Mouse (Mus musculus) stomach, embryonic 15.5 days (tissue): ENCODE measurements around the gene Ccm2. TPM values are rescaled to one million over a fixed set of nuclear protein-coding genes. Genes with fewer than 3 reads are reported as not detected.

Experiments
- ATAC-seq: fragments of 200-750 bp; cut with Nextera tagmentation; 2 replicates; pipeline ENCODE4 v1.8.0; 2017; ENCODE audit warnings: low read depth, moderate number of reproducible peaks, moderate TSS enrichment; ENCODE audit not compliant: insufficient read depth, low FRiP score
- H3K27ac ChIP-seq: fragments of 300-500 bp; sonication (generic); 2 replicates; pipeline ENCODE4 v1.5.1; 2015; ENCODE audit warnings: mild to moderate bottlenecking, inconsistent platforms
- H3K27me3 ChIP-seq: fragments of 300-500 bp; sonication (generic); replicated peaks from 2 replicates; pipeline ENCODE4 v1.6.1; 2015; ENCODE audit warnings: inconsistent platforms
- H3K36me3 ChIP-seq: fragments of 300-500 bp; sonication (generic); 2 replicates; pipeline ENCODE4 v1.6.1; 2015; ENCODE audit warnings: inconsistent platforms
- H3K4me1 ChIP-seq: fragments of 300-500 bp; sonication (generic); 2 replicates; pipeline ENCODE4 v1.6.1; 2015; ENCODE audit warnings: inconsistent platforms
- H3K4me2 ChIP-seq: fragments of 300-500 bp; sonication (generic); 2 replicates; pipeline ENCODE4 v1.6.1; 2015; ENCODE audit warnings: mild to moderate bottlenecking, inconsistent platforms
- H3K4me3 ChIP-seq: fragments of 300-500 bp; sonication (generic); replicated peaks from 2 replicates; pipeline ENCODE4 v1.5.1; 2015; ENCODE audit warnings: inconsistent platforms
- H3K9ac ChIP-seq: fragments of 300-500 bp; sonication (generic); 2 replicates; pipeline ENCODE4 v1.6.1; 2015; ENCODE audit warnings: inconsistent platforms
- H3K9me3 ChIP-seq: fragments of 300-500 bp; sonication (generic); 2 replicates; pipeline ENCODE4 v1.6.1; 2016; ENCODE audit warnings: inconsistent platforms
- WGBS: fragments of 180-500 bp; shearing (Covaris S2); methylation state at CpG from one replicate; pipeline ENCODE4 v1.1.7; 2015; 5-methylcytosine and 5-hydroxymethylcytosine counted together
- polyA plus RNA-seq: library from polyadenylated mRNA; unstranded; fragments of >200 nt; fragmentation: Nextera tagmentation; extraction: Ambion mirVana; gene quantifications from 2 replicates; pipeline ENCODE4 v1.2.1, GENCODE M21; 2015

Gene Ccm2
- polyA plus RNA-seq, 1 experiment from 2014 or later, result 76.3 TPM

DNA sequence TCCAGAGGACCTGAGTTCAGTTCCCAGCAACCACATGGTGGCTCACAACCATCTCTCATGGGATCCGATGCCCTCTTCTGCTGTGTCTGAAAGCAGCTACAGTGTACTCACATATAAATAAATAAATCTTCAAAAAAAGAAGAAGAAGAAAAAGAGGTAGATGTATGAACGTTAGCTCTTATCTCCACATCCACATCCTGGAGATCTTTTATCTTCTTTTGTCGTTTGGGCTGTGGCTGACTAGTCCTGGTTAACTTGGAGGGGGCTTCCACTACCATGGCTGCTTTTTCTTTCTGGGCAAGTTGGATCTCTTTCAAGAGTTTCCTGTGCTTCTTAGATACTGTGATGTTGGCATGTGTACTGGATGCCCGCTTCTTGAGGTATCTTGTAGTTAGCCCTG is 16.5 kb downstream of the Ccm2 start:
- H3K27me3 ChIP-seq, result no peaks in the 10 kb centered on the region
- no peak overlapping the region for H3K4me2 ChIP-seq
- H3K4me1 ChIP-seq, result no peaks in the 10 kb centered on the region; the same call in 1 of the 2 replicates
- H3K27ac ChIP-seq, result no peak overlapping the region
- ATAC-seq, result no peak
- H3K9me3 ChIP-seq, result no peaks in the 10 kb centered on the region
- H3K36me3 ChIP-seq, result no peaks in the 10 kb centered on the region
- no peak overlapping the region for H3K4me3 ChIP-seq
- 80% methylated on average over 4 of the region's 4 CpGs for whole genome bisulfite sequencing
- H3K9ac ChIP-seq, result no peak overlapping the region

DNA sequence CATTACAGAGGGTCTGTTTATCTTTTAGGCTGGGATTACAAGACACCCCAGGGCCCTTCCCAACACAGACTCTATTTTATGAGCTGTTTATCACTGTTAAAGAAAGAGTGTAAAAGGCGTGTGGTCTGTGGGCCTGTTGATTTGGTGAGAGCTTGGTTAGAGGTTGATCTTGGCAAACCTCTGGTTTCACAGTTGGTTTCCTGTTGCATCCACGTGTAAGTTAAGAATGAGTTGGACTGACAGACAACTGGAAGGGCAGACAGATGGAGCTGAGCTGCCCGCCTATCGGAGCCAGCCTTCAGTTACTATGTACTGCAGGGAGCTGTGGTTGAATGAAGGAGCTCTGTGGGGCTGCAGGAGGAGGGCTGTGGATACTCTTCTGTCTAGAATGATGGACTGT is 19.8 kb downstream of the Ccm2 start:
- Histone ChIP-seq H3K36me3 (no peaks in the 10 kb centered on the region; the same call in 1 of the 2 replicates), H3K4me3 (no peak overlapping the region), H3K27me3 (no peaks in the 10 kb centered on the region), H3K4me1 (no peaks in the 10 kb centered on the region; the same call in 1 of the 2 replicates), H3K4me2 (no peak overlapping the region), H3K27ac (no peak overlapping the region), H3K9ac (no peak overlapping the region), H3K9me3 (no peaks in the 10 kb centered on the region)
- 78% methylated on average over 4 of the region's 4 CpGs for WGBS
- no peak for ATAC-seq

DNA sequence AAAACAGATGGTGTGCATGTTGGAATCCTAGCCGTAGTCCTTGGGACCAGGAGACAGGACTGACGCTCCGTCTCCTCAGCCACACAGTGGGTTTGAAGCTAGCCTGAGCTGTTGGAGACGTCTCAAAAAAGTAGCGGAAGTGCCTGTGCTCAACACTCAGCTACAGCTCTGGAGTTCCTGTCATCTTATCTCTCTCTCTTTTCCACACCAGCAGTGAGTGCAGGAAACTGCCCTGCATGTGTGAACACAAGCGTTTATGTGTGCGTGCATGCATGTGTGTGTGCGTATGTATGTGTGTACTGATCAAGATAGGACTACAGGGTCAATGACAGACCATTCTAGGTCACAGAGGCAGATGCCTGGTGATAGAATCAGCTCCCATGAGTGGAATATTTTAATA is 21.3 kb downstream of the Ccm2 start:
- H3K27ac ChIP-seq, result no peak overlapping the region
- 82% methylated on average over 8 of the region's 8 CpGs for WGBS

DNA sequence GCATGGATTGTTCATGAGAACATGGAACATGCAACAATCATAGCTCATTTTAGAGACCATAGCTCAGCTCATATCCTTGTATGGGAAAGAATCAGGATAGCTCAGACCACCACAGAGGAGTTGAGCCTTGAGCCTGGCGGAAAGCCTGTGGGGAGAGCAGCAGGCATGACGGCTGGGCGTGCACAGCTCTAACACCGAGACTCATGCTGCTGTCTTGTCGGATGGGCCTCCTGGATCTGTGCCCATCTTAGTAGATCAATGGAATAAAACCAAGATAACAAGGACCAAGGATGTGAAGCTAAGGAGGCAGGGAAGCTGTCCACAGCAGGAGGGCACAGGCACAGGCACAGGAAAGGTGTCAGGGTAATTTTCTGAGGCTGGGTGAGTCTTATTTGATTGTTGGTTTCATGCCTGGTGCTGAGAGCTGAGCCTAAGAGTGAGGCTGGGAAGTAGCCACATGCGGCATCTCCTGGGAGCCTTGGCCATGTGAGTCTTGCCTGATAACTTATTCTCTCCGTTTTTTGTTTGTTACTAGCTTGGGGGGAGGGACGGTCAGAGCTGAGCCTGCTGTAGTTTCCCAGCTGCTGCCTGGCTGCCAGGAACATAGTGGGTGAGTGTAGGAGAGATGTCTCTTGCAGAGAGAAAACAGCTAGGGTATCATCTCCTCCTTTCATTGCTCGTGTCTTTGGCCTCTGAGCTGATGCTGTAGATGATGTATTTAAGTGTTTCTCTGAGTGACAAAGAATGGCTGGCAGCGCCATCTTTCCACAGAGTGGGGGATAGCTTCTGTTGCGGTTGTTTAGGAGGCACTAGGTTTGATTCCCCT is 22.1 kb downstream of the Ccm2 start:
- WGBS, result 56% methylated on average over 11 of the region's 11 CpGs
- Histone ChIP-seq H3K27me3 (no peaks in the 10 kb centered on the region), H3K4me2 (no peak overlapping the region), H3K9ac (no peak overlapping the region), H3K9me3 (no peaks in the 10 kb centered on the region), H3K4me1 (no peaks in the 10 kb centered on the region), H3K4me3 (no peak overlapping the region), H3K27ac (peak overlapping the region; percentile 67; the same call in 1 of the 2 replicates), H3K36me3 (peaks cover 10% of the 10 kb centered on the region; the same call in 1 of the 2 replicates)
- peak; percentile 14; the same call in 1 of the 2 replicates for ATAC-seq

More for the DNA sequence above, 21.3 kb downstream of the Ccm2 start:
- no peak for ATAC-seq
- H3K4me3 ChIP-seq, result no peak overlapping the region
- H3K4me1 ChIP-seq, result no peaks in the 10 kb centered on the region
- peaks cover 3% of the 10 kb centered on the region; the same call in 1 of the 2 replicates for H3K36me3 ChIP-seq
- no peak overlapping the region for H3K4me2 ChIP-seq
- no peak overlapping the region for H3K9ac ChIP-seq
- no peaks in the 10 kb centered on the region for H3K27me3 ChIP-seq
- no peaks in the 10 kb centered on the region for H3K9me3 ChIP-seq

DNA sequence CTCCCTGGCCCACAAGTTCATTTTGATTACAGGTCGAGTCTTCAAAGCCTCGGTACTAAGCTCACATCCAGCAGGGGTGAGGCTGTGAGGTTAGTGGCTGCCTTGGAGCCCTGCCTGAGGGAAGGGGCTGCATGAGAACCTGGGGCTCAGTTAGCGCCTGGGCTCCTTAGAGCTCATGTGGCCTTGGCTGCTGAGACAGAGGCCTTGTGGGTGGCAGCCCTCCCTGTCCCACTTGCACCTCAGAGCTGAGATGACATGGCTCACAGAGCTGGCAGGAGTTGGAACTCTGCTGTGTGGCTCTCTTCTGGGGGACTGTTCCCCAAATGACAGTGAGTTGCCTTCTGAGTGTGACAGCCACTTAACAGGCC is 22.7 kb downstream of the Ccm2 start:
- Histone ChIP-seq H3K4me2 (no peak overlapping the region), H3K9ac (no peak overlapping the region), H3K9me3 (no peaks in the 10 kb centered on the region), H3K27ac (0 out of 2 replicates have a peak overlapping the region, but pooled peaks have one; percentile 67), H3K27me3 (no peaks in the 10 kb centered on the region), H3K36me3 (peaks cover 10% of the 10 kb centered on the region; the same call in 1 of the 2 replicates), H3K4me1 (no peaks in the 10 kb centered on the region), H3K4me3 (no peak overlapping the region)
- no peak for ATAC-seq
- 51% methylated on average over 3 of the region's 3 CpGs for whole genome bisulfite sequencing

DNA sequence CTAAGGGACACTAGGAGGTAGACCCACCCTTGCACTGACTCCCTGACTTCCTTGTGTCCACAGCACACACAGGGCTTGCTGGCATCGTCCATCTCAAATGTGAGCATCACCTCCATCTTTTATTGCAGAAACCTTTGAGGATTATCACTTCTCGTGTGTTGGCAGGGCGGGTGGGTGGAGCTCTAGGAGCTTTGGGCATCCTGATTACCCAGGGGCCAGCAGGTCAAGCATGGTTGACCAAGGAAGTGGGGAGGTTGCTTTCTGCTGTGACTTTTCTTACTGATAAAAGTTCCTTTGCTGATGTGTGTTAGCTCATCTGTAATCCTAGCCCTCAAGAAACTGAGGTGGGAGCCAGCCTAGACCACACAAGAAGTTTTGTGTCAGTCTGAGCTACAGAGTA is 29.5 kb downstream of the Ccm2 start:
- WGBS, result 85% methylated on average over 3 of the region's 3 CpGs
- H3K9ac ChIP-seq, result no peak overlapping the region
- no peak overlapping the region for H3K27ac ChIP-seq
- H3K4me1 ChIP-seq, result no peaks in the 10 kb centered on the region
- H3K4me2 ChIP-seq, result no peak overlapping the region
- no peak overlapping the region for H3K4me3 ChIP-seq
- no peaks in the 10 kb centered on the region for H3K27me3 ChIP-seq
- H3K36me3 ChIP-seq, result peaks cover 19% of the 10 kb centered on the region
- ATAC-seq, result no peak
- H3K9me3 ChIP-seq, result no peaks in the 10 kb centered on the region

DNA sequence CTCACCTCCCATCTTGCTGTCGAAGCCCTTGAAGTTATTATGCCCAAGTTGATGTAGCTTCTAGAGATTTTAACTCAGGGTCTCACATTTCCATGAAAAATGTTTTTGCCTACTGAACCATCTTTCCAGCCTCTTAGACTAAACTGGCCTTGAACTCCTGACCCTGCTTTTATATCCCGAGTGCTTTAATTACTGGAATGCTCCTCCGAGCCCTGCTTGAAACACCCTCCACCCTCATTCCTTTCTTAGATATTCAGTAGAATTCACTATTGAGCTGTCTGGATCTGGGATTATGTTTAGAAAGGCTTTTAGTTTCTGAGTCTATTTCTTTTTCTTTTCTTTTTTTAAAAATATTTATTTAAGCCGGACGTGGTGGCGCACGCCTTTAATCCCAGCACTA is 32.7 kb downstream of the Ccm2 start:
- Histone ChIP-seq H3K4me1 (no peaks in the 10 kb centered on the region), H3K4me3 (no peak overlapping the region), H3K4me2 (no peak overlapping the region), H3K9me3 (no peaks in the 10 kb centered on the region), H3K27ac (no peak overlapping the region), H3K9ac (no peak overlapping the region), H3K36me3 (peaks cover 9% of the 10 kb centered on the region), H3K27me3 (no peaks in the 10 kb centered on the region)
- WGBS, result 82% methylated on average over 7 of the region's 7 CpGs
- no peak for ATAC-seq

DNA sequence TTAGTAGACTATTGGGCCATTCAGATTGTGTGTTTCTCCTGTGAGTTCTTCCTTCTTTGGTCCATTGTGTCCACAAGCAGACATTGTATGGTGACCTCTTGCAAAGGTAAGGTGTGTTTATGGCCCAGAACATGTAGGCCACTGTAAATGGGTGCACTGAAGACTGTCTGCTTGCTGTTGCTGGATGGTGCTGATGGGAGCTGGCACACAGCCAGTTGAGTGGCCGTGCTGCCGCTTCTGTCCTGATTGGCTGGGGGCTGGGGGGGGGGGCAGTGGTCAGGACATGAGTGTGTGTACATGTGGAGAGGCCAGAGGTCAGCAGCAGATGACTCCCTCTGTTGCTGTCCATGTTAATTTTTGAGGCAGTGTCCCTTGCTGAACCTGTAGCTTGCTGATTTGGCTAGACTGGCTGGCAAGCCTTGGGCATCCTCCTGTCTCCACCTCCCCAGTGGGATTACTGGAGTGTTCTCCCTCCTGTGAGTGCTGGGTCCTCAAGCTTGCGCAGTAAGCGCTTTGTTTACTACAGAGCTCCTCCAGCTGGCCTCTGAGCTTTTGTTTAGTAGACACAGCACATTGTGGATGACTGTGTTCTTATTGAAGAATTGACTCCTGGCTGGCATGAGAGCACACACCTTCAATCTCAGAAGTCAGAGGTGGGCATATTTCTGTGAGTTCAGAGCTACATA is 33.5 kb downstream of the Ccm2 start:
- peaks cover 13% of the 10 kb centered on the region for H3K36me3 ChIP-seq
- 67% methylated on average over 4 of the region's 4 CpGs for WGBS
- H3K27ac ChIP-seq, result no peak overlapping the region
- no peak overlapping the region for H3K4me2 ChIP-seq
- H3K9ac ChIP-seq, result no peak overlapping the region
- H3K4me3 ChIP-seq, result no peak overlapping the region
- no peaks in the 10 kb centered on the region for H3K27me3 ChIP-seq
- no peak for ATAC-seq
- no peaks in the 10 kb centered on the region for H3K9me3 ChIP-seq
- no peaks in the 10 kb centered on the region for H3K4me1 ChIP-seq

DNA sequence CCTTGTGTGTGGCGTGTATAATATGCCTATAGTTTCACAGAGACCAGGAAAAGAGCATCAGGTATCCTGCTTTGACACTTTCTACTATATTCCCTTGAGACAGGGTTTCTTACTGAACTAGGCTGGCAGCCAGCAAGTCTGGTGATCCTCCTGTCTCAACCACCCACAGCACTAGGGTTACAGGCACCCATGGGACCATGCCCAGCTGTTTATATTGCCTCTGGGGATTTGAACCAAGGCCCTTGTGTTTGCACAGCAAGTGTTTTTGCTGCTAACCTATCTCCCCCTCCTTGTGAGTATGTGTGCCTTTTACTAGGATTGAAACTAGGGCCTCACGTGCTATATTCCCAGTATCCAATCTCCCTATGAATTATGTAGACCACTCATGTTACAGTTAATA is 34.9 kb downstream of the Ccm2 start:
- Histone ChIP-seq H3K36me3 (peaks cover 5% of the 10 kb centered on the region; the same call in 1 of the 2 replicates), H3K27me3 (no peaks in the 10 kb centered on the region), H3K4me2 (no peak overlapping the region), H3K4me3 (no peak overlapping the region), H3K27ac (no peak overlapping the region), H3K4me1 (no peaks in the 10 kb centered on the region), H3K9ac (no peak overlapping the region), H3K9me3 (no peaks in the 10 kb centered on the region)
- 89% methylated on average over 2 of the region's 2 CpGs for WGBS
- no peak for ATAC-seq

DNA sequence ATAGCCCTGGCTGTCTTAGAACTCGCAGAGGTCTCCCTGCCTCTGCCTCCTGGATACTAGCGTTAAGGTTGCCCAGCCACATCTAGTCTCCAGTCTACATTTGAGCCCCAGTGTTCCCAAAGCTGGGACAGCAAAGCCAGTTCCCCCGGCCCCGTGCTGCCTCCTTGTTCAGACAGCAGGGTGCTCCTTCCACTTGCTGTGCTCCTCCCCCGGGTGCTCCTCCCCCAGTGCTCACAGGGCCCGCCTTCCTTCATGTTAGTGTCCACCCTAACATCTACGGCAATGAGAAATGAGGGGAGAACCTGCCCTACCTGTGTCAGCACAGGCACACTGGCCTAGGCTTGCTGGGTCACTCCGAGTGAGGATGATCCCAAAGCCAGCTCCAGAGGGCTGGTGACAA is 39.1 kb downstream of the Ccm2 start:
- H3K27me3 ChIP-seq, result no peaks in the 10 kb centered on the region
- no peak overlapping the region for H3K9ac ChIP-seq
- no peak overlapping the region for H3K27ac ChIP-seq
- no peaks in the 10 kb centered on the region for H3K4me1 ChIP-seq
- ATAC-seq, result no peak
- WGBS, result 88% methylated on average over 8 of the region's 8 CpGs
- H3K4me2 ChIP-seq, result no peak overlapping the region
- no peak overlapping the region for H3K4me3 ChIP-seq
- peaks cover 22% of the 10 kb centered on the region for H3K36me3 ChIP-seq
- H3K9me3 ChIP-seq, result no peaks in the 10 kb centered on the region

DNA sequence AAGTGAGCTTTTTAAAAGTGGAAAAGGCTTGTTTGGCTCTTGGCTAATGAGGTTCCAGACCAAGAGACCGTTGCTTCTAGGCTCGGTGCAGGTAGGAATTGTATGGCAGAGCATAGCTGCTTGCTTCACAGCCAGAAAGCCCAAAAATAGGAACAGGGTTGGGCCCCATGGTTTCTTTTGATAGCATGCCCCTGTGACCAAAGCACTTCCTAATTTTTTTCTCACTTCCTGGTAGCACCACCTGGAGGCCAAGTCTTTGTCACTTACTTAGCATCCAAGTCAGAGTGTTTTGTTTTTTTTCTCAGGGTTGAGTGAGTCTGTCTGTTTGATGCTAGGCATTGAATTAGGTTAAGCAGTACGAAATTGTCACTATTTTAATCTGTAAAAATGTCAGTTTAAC is 40.0 kb downstream of the Ccm2 start:
- H3K4me3 ChIP-seq, result no peak overlapping the region
- no peak overlapping the region for H3K9ac ChIP-seq
- H3K27ac ChIP-seq, result no peak overlapping the region
- no peak for ATAC-seq
- peaks cover 30% of the 10 kb centered on the region for H3K36me3 ChIP-seq
- no peaks in the 10 kb centered on the region for H3K9me3 ChIP-seq
- no peaks in the 10 kb centered on the region for H3K4me1 ChIP-seq
- 78% methylated on average over 3 of the region's 3 CpGs for WGBS
- no peaks in the 10 kb centered on the region for H3K27me3 ChIP-seq
- H3K4me2 ChIP-seq, result no peak overlapping the region

DNA sequence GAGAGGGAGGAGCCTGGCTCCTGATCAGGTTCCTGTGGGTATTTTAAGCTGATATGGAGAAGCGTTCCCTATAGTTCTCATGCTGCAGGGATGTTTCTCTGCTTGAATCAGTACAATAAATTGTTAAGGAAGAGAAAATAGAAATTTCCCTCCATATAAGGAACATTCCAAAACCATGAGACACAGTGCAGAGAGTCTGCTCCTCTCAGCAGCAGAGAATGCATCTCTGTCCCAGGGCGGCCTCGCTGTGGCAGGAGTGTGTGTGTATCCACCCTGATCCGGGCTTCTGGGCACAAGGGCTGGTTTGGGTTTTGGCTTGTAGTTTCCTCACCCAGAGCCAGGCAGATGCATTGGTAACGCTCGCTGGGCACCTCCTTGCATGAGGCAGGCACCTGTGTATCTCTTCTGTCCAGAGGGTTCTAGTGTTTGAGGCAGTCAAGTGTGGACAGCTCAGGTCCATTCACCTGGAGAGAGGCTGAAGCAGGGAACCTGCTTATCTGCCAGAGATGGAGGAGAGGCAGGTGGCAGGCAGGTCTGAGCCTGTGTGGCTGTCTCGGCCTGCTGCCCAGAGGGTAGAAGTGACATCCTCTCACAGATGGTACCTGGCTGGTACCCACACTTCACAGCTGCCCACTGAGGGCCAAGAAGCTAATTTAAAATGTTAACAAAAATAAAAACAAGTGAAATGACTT is 40.7 kb downstream of the Ccm2 start:
- no peaks in the 10 kb centered on the region for H3K4me1 ChIP-seq
- H3K27ac ChIP-seq, result no peak overlapping the region
- H3K9ac ChIP-seq, result no peak overlapping the region
- 88% methylated on average over 7 of the region's 7 CpGs for WGBS
- peaks cover 30% of the 10 kb centered on the region for H3K36me3 ChIP-seq
- H3K9me3 ChIP-seq, result no peaks in the 10 kb centered on the region
- H3K4me3 ChIP-seq, result no peak overlapping the region
- H3K4me2 ChIP-seq, result no peak overlapping the region
- H3K27me3 ChIP-seq, result no peaks in the 10 kb centered on the region
- no peak for ATAC-seq
